Mouse (Mus musculus) gonadal fat pad, adult 2 months (tissue): ENCODE measurements around the gene Sorcs2. TPM values are rescaled to one million over a fixed set of nuclear protein-coding genes. Genes with fewer than 3 reads are reported as not detected.

Source experiments
- DNase-seq: peaks from one replicate; pipeline ENCODE4 v3.0.0-alpha.2; 2012; ENCODE audit warnings: low read depth
- polyA plus RNA-seq: library from polyadenylated mRNA; depleted of rRNA; stranded (reverse); fragments of >200 nt; gene quantifications from 2 replicates; pipeline ENCODE4 v1.2.3, GENCODE M21; 2012

The Sorcs2 gene
- polyA plus RNA-seq, 1 experiment, result 11.5 TPM

DNA sequence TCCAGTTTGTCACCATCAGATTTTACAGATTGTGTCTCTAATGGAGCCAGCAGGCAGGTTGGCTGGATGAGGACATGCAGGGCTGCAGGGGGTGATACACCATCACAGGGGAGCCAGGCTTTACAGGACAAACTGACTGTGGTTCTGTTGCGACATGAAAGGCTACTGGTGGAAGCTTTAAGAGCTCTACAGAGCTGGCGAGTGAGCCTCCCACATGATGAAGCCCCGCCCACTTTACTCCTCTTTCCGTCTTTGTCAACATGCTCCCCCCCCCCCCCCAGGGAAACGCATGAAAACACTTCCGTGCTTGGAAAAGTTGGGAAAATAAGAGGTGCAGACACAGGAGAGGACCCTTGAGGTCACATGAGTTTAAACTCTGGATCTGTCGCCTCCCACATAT, 219.7 kb downstream of the Sorcs2 start:
- DNase-seq, result no peak

DNA sequence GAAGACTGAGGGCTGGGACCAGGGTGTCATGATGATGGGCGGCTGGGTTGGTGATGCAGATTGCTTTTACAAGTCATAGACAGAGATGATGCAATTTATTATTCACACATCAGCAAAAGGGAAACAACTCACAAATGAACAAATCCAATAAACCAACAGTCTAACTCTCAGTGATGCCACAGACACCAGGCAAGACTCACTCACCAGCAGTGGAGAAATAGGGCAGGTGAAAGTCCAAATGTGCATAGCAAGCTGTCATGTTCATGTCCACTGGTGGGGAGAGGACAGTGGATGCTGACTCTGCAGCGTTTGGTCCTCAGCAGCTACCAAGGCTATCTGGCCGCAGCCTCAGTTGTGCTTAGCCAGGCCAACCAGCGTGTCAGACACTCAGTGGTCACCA, 221.1 kb downstream of the Sorcs2 start:
- DNase-seq, result no peak

DNA sequence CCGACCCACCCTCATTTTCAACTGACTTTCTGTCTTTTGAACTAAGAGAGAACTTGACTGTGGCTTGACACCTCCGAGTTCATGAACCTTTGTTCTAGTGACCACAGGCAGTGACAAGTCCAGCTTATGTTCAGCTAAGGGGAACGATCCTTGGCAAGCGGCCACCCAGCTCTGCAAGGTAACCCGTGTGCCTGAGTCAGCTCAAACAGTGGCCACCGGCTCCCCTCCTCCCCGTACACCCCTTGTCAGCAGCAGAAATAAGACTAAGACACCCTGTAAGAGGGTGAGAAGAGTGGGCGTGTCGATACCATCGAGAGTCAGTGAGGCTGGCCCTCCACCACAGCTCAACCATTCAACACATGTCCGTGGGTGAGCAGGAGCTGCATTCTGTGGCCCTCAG, 221.5 kb downstream of the Sorcs2 start:
- DNase-seq, result no peak

DNA sequence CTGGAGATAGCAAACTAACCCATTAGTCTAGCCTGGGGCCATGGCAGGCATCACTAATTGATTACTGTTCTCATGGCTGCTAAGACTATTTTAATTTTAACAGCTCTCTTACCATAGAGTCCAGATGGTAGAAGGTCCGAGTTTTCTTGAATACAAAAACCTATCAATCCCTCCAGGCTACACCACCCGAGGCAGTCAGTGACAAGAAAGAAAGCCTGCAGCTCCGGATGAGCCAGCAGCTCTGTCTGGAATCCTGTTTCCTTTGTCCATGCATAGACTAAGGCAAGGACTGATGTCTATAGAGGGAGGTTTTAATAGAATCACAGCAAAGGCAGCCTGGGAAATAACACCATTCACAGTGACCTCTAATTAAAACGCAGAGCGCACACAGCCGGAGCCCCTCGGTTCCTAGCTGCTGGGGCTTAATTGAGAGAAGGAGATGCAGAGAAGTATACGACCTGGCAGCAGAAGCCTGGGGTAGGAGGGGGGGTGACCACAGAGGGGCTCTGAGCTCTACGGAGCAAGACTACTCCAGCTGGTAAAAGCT, 223.3 kb downstream of the Sorcs2 start:
- no peak for DNase-seq

DNA sequence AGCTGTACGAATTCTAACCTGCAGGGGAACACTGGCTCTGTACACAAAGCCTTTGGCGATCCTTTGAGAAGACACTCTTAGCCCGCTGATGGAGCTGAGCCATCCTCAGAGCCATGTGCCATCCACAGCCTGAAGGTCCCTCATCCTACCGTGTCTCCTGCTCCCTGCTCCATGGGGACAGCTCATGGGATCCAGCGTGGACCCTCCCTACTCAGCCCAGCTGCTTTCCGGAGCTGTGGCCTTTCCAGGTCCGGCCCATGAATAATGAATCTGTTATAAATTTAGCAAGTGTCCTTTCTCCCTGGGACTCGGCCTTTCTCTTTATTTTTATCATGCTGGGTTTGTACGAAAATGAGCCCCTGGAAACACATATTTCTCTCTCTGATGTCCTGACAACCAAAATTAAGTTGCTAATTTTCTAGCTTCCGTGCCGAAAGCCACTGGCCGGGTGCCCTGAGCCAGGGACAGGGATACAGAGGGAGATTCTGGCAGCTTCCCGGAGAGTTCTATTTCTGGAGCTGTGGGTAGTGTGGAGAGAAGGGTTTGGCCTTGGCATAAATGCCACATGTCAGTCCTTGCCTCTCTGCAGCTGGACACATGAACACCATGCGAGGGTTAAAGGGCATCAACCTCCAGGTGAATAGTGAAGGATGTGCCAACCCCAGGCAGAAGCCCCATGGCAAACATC, 228.8 kb downstream of the Sorcs2 start:
- no peak for DNase-seq

DNA sequence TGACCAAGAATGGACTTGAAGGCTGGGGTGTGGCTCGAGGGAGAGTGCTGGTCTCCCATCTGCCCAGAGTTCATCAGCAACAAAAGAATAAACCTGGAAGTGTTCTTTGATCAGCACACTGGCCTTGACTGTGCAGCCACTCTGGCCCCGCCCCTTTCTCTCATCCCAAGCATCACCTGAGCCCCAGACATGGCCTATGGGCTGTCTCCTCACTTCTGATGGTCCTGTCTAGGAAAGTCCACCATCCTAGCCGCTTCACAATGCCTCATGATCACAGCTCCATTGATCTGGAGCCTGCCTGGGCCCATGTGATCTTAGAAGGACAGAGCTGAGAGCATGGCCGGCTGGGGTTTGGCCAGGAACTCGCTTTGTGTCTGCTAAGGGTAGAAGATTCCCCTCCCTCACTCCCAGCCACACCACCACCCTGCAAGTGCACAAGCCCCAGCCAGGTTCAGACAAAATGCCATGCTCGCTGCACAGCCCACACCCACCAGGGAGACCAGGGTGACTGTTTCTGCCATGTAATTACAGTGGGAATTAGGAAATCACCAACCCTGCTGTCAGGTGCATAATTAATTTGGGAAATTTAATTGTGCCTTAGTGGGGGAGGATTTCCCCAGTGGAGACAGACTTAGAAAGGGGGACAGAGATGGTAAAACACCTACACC, 231.5 kb downstream of the Sorcs2 start:
- no peak for DNase-seq

DNA sequence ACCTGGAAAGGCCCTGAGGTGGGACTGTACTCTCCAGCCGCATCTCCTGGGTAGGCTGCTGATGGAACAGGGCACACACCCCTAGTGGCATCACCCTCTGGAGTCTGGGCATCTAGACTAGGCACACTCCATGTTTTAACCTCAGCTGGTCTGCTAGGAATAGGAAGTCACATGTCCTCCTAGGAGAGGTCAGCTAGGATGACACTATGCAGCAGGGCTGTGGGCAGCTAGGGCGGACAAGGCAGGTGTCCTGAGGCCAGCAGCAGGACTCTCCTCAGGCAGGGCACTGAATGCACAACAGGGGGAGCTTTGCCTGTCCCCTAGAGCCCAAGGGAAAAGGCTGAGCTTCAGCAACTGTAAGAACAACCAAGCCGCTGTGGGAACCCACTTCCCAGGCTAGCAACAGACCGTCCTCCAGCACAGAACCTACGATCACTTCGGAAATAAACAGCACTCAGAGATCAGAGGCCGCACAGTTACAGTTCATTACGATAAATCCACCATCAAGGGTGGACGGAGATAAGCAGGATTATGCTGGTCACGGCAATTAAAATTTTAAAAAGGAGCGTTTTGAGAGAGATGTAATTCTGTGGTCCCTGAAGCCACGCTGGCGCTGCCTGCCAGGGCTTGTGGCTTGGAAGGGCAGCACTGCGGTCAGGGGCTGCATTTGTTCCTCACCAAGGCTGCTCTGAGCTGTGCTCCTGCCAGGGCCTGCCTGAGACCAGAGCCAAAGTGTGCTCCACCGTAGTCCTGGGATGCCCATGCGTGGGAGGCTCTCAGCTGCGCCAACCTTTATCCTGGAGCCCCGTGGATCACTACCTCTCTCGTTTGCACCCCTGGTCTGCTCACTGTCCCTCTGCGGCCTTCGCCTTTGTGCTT, 232.3 kb downstream of the Sorcs2 start:
- DNase-seq, result no peak

DNA sequence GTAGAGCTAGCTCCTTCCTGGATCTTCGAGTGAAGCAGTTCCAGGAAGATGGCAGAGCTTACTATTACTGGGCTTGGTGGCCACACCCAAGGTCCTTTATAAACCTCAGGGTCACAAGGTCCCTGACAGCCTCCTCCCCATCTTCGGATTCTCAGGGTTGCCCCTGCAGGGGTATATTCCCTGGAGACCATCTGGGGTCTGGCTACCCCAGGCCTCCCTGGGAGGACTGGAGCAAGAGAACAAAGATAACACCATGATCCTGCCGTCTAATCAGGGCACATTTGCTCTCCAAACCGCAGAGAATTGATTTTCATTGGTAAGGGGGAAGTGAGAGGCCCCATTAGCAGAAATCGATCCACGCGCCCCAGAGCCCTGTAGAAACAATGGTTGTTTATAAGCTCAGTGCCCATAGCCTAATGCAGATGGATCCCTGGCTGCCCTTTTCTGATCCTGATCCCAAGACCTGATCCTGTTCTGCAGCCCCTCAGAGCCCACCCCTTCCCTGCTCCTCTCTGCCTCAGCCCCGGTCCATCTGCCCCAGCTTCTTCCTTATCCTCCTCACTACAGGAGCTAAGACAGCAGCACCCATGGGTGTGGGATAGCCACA, 243.0 kb downstream of the Sorcs2 start:
- DNase-seq, result no peak

DNA sequence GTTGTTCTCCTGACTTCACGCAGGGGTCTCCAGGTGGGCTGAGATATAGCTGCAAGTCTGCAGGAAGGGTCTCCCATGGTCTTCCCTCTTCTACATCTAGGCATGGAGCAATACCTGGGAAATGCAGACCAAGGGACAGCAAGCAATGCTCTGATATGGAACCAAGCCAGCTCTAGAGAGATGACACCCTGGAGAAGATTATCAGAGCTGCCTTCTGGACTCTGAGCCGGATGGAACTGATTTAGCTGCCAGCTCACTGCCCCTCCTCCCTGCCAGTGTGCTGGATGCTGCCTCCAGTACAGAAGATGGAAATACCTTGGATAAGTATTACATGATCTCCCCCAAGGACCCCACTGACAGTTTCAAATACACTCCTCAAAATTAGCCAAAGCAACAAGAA, 244.7 kb downstream of the Sorcs2 start:
- DNase-seq, result no peak

DNA sequence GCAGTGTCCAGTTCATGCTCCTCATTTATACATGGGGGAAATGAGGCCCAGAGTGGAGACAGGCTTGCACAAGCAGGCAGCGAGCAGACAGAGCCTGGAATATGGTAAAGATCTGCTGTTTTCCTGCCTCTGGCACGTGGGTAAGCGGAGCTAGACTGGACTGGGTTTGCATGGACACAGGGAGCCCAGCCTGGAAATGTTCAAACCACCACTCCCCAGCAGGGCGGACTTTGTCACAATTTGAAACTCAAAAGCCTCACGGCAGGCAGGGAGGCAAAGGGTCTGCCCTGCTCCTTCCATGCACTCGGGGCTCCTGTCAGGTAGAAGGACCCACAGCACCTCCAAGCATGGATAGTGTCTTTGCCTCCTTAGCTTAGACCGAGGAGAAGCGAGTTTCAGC, 246.9 kb downstream of the Sorcs2 start:
- no peak for DNase-seq

DNA sequence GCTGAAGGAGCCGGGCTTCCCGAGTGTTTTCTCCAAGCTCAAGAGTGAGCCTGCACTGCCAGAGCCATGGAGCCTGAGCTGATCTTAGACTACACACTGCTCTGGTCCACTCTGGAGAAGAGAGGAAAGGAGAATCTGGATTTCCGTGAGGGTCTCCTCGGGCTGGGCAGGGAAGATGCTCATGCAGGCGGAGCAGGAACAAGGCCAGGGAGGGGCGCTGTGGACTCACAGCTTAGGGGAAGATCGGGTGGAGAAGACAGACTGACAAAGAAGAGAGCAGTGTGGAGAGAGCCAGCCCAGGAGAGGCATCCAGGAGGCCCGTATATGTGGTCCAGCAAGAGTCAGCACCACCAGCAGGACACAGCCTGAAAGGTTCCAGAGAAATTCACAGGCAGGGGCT, 248.8 kb downstream of the Sorcs2 start:
- DNase-seq, result no peak

DNA sequence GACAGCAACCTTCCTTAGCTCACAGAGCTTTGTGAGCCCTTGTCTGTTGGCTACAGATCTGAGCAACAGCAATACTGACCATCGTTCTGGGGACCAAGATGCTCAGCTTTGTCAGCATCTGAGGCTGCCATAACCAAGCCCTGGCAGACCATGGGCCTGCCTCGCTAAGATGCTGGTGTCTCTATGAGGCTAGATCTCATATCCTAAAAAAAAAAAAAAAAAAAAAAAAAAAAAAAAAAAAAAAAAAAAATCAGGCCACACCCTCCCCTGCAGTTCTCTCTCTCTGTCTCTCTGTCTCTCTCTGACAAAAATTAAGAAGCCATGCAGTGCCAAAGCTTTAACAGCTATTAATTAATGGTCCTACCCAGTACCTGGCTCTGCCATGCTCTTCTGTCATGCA, 251.3 kb downstream of the Sorcs2 start:
- no peak for DNase-seq

DNA sequence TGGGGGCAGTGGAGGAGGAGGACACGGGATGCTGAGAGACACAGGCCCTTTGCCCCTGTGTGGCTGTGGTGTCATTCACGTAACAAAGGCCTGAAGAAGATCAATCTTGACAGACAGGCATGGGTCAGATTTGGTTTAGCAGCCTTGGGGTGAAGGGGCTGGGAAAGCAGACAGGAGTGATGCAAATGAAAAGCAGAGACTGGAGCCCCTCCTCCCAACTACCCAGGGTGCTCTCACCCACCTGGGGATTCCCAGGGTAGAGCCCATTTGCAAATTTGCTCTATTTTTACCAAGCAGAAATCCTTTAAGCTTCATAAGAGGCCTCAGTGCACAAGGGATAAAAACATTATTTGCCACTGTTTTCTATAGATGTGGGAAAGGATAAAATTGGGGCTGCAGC, 253.4 kb downstream of the Sorcs2 start:
- no peak for DNase-seq

DNA sequence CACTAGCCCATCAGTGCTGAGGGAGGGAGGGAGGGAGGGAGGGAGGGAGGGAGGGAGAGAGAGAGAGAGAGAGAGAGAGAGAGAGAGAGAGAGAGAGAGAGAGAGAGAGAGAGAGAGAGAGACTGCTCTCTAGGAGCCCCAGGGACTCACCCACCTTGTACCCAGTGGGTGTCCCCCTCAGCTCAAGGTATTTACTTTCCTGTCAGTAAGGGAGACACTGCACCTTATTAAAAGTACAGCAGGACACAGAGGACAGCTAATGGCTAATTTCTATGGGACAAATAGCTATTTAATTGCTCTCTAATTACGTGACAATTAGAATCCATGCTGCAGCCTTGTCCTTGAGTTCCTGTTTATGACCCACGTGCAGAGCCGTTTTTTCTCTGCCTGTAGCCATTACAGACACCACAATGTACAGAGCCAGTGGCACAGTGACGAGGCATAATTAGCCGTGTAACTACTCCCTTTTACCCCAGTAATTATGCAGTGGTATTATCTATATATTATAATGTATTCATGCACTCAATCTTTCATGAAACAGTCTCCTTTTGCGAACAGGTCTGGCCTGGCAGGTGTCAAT, 256.2 kb downstream of the Sorcs2 start:
- DNase-seq, result no peak

DNA sequence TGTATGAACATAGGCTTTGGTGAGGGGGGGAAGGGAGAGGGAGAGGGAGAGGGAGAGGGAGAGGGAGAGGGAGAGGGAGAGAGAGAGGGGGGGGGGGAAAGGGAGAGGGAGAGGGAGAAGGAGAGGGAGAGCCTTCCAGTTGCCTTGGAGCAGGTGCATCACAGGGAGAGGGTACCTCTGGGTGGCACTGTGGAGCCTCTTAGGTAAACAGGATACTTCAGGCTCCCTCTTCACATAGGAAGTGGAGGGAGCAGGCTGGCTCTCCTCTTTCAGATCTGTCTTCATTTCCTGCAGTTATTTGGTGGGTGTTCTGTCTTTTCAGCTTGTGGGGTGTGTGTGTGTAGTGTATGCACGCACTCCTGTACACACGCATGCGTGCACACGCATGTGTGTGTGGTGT, 256.8 kb downstream of the Sorcs2 start:
- DNase-seq, result no peak

DNA sequence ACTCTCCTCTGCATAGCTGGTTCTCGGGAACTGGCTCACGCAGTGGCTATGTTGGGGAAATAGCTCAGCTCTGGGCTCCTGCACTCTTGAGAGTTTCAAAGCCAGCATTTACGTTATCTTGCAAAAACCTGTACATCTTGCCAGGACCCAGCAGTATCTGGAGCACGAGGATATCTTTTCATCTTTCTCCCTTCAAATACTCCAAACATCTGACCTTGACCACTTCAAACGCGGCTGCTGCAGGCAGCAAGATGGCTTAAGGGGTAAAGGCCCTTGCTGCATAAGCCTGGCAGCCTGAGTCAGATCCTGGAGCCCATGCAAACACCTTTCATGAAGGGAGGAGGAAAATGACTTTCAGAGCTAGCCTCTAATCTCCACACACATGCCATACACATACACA, 258.2 kb downstream of the Sorcs2 start:
- DNase-seq, result no peak

DNA sequence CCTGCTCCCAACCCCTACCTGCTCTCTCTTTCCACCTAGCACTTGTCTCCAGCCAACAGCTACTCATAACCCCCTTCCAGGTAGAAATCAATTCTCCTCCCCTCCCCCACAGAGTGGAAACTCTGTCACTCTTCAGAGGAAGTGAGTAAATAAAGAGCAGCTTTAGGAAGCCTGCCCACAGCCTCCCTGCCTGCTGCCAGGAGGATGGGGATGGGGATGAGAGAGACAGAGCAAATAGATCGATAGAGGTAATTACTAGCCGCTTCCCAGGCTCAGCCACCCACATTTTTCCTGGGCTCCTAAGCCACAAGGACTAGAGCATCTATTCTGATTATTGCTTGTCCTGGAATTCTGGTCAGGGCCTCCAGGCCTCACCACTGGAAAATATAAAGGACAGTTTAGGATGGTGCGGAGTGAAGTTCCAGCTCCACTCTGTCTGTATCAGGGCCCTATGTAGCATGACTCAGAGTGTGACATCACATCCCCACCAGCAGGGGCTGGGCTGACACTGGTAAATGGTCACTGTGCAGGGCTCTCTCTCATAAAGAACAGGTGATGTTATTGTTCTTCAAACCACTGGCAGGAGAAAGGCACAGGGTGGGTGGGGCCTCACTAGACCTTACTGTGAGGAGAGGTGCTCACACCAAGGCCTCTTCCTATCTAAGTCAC, 261.9 kb downstream of the Sorcs2 start:
- no peak for DNase-seq

DNA sequence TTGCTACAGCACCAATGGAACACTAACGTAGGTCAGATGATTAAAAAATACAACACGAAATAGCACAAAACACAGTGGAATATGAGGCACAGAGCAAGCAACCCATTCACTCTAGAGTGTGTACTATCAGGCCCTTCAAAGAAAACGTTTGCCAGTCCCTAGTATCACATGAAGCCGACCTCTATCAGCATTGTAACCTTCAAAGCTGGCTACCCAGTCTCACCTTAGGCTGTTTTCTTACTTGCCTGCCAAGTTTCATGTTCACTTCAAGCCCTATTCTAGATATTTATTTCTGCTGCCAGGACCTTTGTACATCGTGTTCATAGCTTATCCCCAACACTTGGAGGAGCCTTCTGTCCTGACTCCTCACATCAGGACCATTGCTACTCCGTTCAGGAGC, 263.6 kb downstream of the Sorcs2 start:
- no peak for DNase-seq

DNA sequence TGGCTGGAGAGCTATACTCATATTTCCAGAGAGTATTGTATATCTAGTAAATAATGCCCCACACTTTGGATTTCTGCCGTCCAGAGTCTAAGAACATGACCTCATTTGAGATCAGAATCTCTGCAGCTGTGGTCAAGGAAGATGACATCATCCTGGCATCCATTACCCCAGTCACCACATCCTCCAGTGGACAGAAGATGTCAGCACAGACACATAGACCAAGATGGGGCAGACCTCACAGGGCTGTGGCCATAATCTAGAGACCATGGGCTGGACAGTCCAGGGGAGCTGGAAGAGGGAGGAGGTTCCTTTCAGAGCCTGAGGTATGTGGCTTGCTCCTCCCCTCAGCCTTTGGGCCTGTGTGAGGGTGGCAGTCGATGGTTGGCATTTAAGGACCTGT, 264.0 kb downstream of the Sorcs2 start:
- no peak for DNase-seq

DNA sequence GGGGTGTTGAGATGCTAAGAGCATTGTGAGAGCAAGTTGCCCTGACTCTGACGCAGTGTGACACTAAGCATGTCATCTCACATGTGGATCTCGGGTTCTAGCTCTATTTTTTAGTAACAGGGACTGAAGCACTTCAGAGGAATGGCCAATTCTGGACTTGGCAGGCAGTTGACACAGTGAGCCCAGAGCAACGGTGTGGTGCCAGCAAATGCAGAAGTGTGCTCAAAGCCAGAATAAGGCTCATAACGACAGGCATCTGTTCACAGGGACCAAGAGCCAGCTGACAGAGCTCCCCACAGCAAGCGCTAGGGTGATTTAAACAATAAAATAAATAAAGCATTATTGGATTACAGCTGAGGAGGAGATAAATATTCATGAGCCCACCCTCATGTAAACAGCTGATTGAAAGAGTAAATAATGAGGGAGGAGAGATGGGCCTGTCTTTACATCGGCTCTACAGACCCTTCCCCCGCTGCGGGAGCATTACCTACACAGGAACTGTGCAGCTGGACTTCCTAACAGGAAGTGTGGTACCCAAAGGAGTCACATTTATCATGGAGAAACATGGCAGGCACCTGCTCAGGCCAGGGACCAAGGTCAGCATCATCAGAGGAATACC, 267.4 kb downstream of the Sorcs2 start:
- no peak for DNase-seq

DNA sequence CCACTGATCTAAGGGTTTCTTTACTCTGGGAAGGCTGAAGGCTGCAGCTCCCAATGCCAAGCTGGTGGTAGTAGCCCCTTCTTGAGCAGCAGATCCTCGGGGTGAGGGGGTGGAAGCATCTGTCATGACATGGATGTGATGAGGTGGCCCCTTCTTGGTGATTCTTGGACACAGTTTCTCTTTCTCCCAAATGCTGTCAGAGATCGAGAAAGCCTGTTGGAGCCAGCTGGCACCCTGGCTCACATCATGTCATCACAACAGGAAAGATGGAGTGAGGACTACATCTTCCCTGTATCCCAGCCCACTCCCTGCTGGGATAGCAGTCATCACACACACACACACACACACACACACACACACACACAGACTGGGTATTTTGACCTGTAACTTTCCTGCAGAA, 268.3 kb downstream of the Sorcs2 start:
- DNase-seq, result no peak
